Mouse (Mus musculus): ENCODE results near the gene Spock2. TPM values are rescaled to one million over a fixed set of nuclear protein-coding genes. Genes with fewer than 3 reads are reported as not detected.

Gene Spock2
- polyA plus RNA-seq, 1 experiment from 2014 or later, result 3.6 TPM

DNA sequence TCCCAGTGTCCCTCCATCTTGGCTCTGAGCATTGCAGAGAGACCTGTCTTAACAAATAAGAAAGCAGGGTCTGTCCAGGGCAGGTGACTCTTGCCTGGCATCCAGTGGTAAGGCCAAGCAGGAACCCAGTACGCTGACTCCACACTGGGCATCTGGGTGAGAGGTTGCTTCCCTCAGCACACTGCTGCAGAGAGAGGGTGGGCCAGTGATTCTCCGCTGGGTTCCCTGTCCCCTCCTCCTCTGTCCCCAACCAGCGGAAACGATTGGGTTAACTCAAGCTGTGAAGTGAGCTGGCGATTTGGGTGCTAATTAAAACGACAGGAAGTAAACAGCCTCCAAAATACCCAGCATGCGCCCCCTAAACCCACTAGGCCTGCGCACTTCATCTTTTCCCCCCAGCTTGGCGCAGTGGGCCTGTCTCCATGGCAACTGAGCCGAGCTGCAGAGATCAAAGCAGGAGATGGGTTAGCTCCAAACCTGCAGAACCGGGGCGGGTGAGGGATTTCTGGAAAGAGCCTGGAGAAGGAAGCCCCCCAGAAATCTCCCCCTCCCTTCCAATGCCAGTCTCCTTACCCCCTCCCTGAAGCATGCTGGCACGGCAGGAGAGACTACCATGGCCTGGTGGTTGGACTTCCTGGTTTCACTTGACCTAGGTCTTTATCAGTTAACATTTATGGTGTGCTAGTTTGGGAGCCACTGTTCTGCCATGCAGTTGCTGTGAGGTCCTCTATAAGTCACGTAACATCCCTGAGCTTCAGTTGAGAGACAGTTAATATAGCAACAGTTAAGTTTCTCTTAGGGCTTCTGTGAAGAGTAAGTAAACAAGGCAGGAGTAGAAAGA, 9.5 kb downstream of the Spock2 start:
- 25% methylated on average over 13 of the region's 14 CpGs for WGBS
- H3K9ac ChIP-seq (ENCODE audit: low read length), result no peak overlapping the region
- H3K36me3 ChIP-seq (ENCODE audit: control insufficient read depth, insufficient read depth, low read length), result no peaks in the 10 kb centered on the region
- no peaks in the 10 kb centered on the region; the same call in 1 of the 2 replicates for H3K27me3 ChIP-seq (ENCODE audit: control insufficient read depth, insufficient read depth, low read length)
- H3K4me3 ChIP-seq (ENCODE audit: low read depth, low read length), result no peak overlapping the region
- H3K27ac ChIP-seq (replicated peaks), result no peak overlapping the region
- ATAC-seq (ENCODE audit: low FRiP score, low TSS enrichment), result no peak
- TF ChIP-seq CTCF (IDR thresholded peaks at IDR 0.05; ENCODE audit: low read depth) (no peak), EP300 (optimal IDR thresholded peaks at IDR 0.05) (no peak)
- H3K4me2 ChIP-seq (replicated peaks; ENCODE audit: low read depth), result no peak overlapping the region
- no peaks in the 10 kb centered on the region for H3K9me3 ChIP-seq (ENCODE audit: control insufficient read depth, low read length)
- no peak for DNase-seq (ENCODE audit: low spot score)
- H3K4me1 ChIP-seq (replicated peaks; ENCODE audit: control insufficient read depth, insufficient read depth), result no peaks in the 10 kb centered on the region

DNA sequence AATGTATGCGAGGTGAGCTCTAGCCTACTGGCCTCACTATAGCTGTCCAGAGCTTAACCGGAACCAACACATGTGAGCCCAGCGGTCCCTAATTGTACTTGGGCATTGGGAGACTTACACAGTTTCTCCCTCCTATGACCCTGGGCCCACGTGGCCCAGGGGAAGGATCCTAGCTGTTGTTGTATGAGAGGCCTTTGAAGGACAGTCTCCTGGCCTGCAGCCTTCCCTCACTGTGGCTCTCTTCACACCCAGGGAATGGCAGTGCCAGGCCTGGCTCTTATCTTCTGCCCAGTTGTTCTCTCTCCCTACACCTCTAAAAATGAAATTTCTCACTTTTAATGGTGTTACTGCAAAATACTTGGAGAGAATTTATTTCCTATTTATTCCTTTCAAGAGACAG, 11.0 kb downstream of the Spock2 start:
- no peak overlapping the region for H3K4me2 ChIP-seq (replicated peaks; ENCODE audit: low read depth)
- TF ChIP-seq EP300 (optimal IDR thresholded peaks at IDR 0.05) (no peak), CTCF (IDR thresholded peaks at IDR 0.05; ENCODE audit: low read depth) (no peak)
- H3K4me1 ChIP-seq (replicated peaks; ENCODE audit: control insufficient read depth, insufficient read depth), result no peaks in the 10 kb centered on the region
- DNase-seq (ENCODE audit: low spot score), result no peak
- no peaks in the 10 kb centered on the region for H3K36me3 ChIP-seq (ENCODE audit: control insufficient read depth, insufficient read depth, low read length)
- H3K27ac ChIP-seq (replicated peaks), result no peak overlapping the region
- no peaks in the 10 kb centered on the region for H3K9me3 ChIP-seq (ENCODE audit: control insufficient read depth, low read length)
- H3K4me3 ChIP-seq (ENCODE audit: low read depth, low read length), result no peak overlapping the region
- WGBS, result 60% methylated on average over 4 of the region's 4 CpGs
- H3K9ac ChIP-seq (ENCODE audit: low read length), result no peak overlapping the region
- H3K27me3 ChIP-seq (ENCODE audit: control insufficient read depth, insufficient read depth, low read length), result no peaks in the 10 kb centered on the region; the same call in 1 of the 2 replicates
- no peak for ATAC-seq (ENCODE audit: low FRiP score, low TSS enrichment)

DNA sequence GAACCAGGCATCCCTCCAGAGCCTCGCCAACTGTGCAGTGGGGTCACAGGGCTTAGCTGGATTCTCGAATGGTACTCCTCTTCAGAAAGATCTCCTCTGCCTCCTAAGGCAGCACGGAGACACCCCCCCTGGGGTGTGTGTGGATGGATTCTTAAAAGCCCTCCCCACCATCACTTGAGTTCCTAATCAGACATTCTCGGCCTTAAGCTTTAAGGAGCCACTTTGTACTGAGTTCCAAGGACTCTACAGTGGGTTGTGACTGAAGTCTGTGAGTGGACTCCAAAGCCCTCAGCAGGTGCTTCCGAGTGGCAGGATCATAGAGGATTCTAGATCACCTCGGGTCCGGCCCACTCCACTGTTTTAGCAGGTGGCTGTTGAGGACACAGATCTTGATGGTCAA, 12.4 kb downstream of the Spock2 start:
- H3K9me3 ChIP-seq (ENCODE audit: control insufficient read depth, low read length), result no peaks in the 10 kb centered on the region
- ATAC-seq (ENCODE audit: low FRiP score, low TSS enrichment), result no peak
- H3K27me3 ChIP-seq (ENCODE audit: control insufficient read depth, insufficient read depth, low read length), result no peaks in the 10 kb centered on the region; the same call in 1 of the 2 replicates
- no peaks in the 10 kb centered on the region for H3K36me3 ChIP-seq (ENCODE audit: control insufficient read depth, insufficient read depth, low read length)
- 75% methylated on average over 7 of the region's 7 CpGs for WGBS
- no peak for TF ChIP-seq EP300 (optimal IDR thresholded peaks at IDR 0.05)
- no peak for TF ChIP-seq CTCF (IDR thresholded peaks at IDR 0.05; ENCODE audit: low read depth)
- no peak overlapping the region for H3K27ac ChIP-seq (replicated peaks)
- DNase-seq (ENCODE audit: low spot score), result no peak
- H3K4me2 ChIP-seq (replicated peaks; ENCODE audit: low read depth), result no peak overlapping the region
- H3K9ac ChIP-seq (ENCODE audit: low read length), result no peak overlapping the region
- H3K4me3 ChIP-seq (ENCODE audit: low read depth, low read length), result no peak overlapping the region
- no peaks in the 10 kb centered on the region for H3K4me1 ChIP-seq (replicated peaks; ENCODE audit: control insufficient read depth, insufficient read depth)

DNA sequence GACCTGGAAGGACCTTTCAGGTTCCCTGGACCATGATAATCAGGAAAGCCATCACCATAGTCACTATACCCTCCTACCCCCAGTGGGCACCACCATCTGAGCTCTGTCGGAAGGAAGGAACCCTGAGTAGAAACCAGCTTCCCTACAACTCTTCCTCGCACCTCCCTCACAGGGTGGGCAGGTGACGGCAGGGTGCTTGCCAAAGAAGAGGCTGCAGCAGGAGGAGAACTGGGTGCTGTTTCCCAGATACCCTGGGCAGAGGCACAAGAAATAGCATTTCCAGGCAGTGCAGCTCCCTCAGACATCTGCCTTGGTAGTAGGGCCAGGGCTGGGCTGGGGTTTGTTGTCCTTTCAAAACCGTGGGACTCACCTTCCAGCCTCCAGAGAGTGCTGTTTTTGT, 14.6 kb downstream of the Spock2 start:
- Histone ChIP-seq H3K4me2 (replicated peaks; ENCODE audit: low read depth) (no peak overlapping the region), H3K9ac (ENCODE audit: low read length) (no peak overlapping the region), H3K4me3 (ENCODE audit: low read depth, low read length) (no peak overlapping the region), H3K9me3 (ENCODE audit: control insufficient read depth, low read length) (no peaks in the 10 kb centered on the region), H3K36me3 (ENCODE audit: control insufficient read depth, insufficient read depth, low read length) (no peaks in the 10 kb centered on the region), H3K27ac (replicated peaks) (no peak overlapping the region), H3K4me1 (replicated peaks; ENCODE audit: control insufficient read depth, insufficient read depth) (no peaks in the 10 kb centered on the region), H3K27me3 (ENCODE audit: control insufficient read depth, insufficient read depth, low read length) (no peaks in the 10 kb centered on the region)
- ATAC-seq (ENCODE audit: low FRiP score, low TSS enrichment) (no peak), DNase-seq (ENCODE audit: low spot score) (no peak)
- WGBS, result 80% methylated on average over 4 of the region's 4 CpGs
- TF ChIP-seq EP300 (optimal IDR thresholded peaks at IDR 0.05), result no peak
- TF ChIP-seq CTCF (IDR thresholded peaks at IDR 0.05; ENCODE audit: low read depth), result no peak

DNA sequence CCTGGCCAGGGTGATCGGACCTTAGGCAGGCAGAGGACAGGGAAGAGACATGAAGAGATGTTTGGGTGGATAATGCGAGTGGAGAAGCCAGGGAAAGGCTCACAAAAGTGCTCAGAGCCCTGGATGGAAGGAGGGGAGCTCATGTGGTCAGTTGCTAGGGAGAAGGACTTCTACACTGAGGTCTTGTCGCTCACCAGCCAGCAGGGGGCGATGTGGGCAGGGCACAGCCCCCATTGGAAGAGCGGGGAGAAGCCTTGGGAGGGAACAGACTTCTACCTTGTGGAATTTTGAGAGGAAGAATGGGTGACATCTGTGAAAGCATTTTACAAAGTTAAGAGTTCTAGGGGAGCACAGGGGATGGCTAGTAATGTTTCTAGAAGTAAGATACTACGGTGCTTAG, 18.1 kb downstream of the Spock2 start:
- Histone ChIP-seq H3K4me2 (replicated peaks; ENCODE audit: low read depth) (no peak overlapping the region), H3K9me3 (ENCODE audit: control insufficient read depth, low read length) (no peaks in the 10 kb centered on the region), H3K4me3 (ENCODE audit: low read depth, low read length) (no peak overlapping the region), H3K27me3 (ENCODE audit: control insufficient read depth, insufficient read depth, low read length) (no peaks in the 10 kb centered on the region), H3K36me3 (ENCODE audit: control insufficient read depth, insufficient read depth, low read length) (no peaks in the 10 kb centered on the region), H3K4me1 (replicated peaks; ENCODE audit: control insufficient read depth, insufficient read depth) (no peaks in the 10 kb centered on the region), H3K27ac (replicated peaks) (no peak overlapping the region), H3K9ac (ENCODE audit: low read length) (no peak overlapping the region)
- TF ChIP-seq CTCF (IDR thresholded peaks at IDR 0.05; ENCODE audit: low read depth) (peak; percentile 72), EP300 (optimal IDR thresholded peaks at IDR 0.05) (no peak)
- no peak for DNase-seq (ENCODE audit: low spot score)
- WGBS, result 69% methylated on average over 6 of the region's 6 CpGs
- no peak for ATAC-seq (ENCODE audit: low FRiP score, low TSS enrichment)

Measured in stomach, postnatal 0 days (tissue).